Mouse (Mus musculus) CH12.LX (cell line): ENCODE results near the gene Tspan33. TPM values are rescaled to one million over a fixed set of nuclear protein-coding genes. Genes with fewer than 3 reads are reported as not detected.

ENCODE experiments used
- DNase-seq: peaks from one replicate; pipeline ENCODE4 v3.0.0-alpha.2; 2013; ENCODE audit errors: extremely low read depth
- H3K27ac ChIP-seq: 2 replicates; pipeline ENCODE4 v1.5.1; 2012; ENCODE audit warnings: low read depth, mild to moderate bottlenecking, control low read depth, moderate library complexity; ENCODE audit not compliant: insufficient read depth
- H3K27me3 ChIP-seq: replicated peaks from 2 replicates; pipeline ENCODE3; 2012; ENCODE audit warnings: inconsistent platforms
- H3K36me3 ChIP-seq, 2 experiments: replicated peaks in 1 of 2; 2 replicates each; pipeline versions ENCODE3 to v1.6.1; 2012; ENCODE audit warnings: inconsistent platforms in 1 of 2, low read length in 1 of 2, mild to moderate bottlenecking in 1 of 2, mixed read lengths in 1 of 2, moderate library complexity in 1 of 2; ENCODE audit not compliant: control insufficient read depth in 1 of 2, insufficient read depth in 1 of 2
- H3K4me1 ChIP-seq, 2 experiments: 2 replicates each; pipeline ENCODE4 v1.6.1; 2012; ENCODE audit warnings: inconsistent platforms in 1 of 2, moderate library complexity in 1 of 2; ENCODE audit not compliant: insufficient read depth in 2 of 2, control insufficient read depth in 1 of 2
- H3K4me2 ChIP-seq: 2 replicates; pipeline ENCODE4 v1.6.1; 2012; ENCODE audit warnings: low read depth, mild to moderate bottlenecking, control low read depth; ENCODE audit not compliant: poor library complexity, insufficient read depth, severe bottlenecking
- H3K4me3 ChIP-seq, 3 experiments: fragments of 150-350 bp in 1 of 3; sonication (generic) in 1 of 3; replicated peaks in 1 of 3; 2 replicates each; pipeline versions ENCODE3 to v1.5.1; 2011 to 2012; ENCODE audit warnings: low read depth in 2 of 3, low read length in 2 of 3, mild to moderate bottlenecking in 2 of 3, moderate library complexity in 2 of 3, control low read depth in 1 of 3, improper control_type of control experiment in 1 of 3, inconsistent platforms in 1 of 3, mixed read lengths in 1 of 3; ENCODE audit not compliant: poor library complexity in 1 of 3
- H3K79me2 ChIP-seq: replicated peaks from 2 replicates; pipeline ENCODE4 v1.6.1; 2012; ENCODE audit warnings: mild to moderate bottlenecking, moderate library complexity; ENCODE audit not compliant: control insufficient read depth, poor library complexity, insufficient read depth, severe bottlenecking; ENCODE audit errors: extremely low read depth
- H3K9ac ChIP-seq: 2 replicates; pipeline ENCODE4 v1.6.1; 2012; ENCODE audit warnings: low read depth, mild to moderate bottlenecking, control low read depth, moderate library complexity; ENCODE audit not compliant: insufficient read depth
- H3K9me3 ChIP-seq: replicated peaks from 2 replicates; pipeline ENCODE3; 2012; ENCODE audit warnings: low read length, inconsistent platforms, mixed read lengths
- BHLHE40 ChIP-seq: IDR thresholded peaks from 2 replicates; pipeline ENCODE4 v1.6.1; 2011; ENCODE audit warnings: mild to moderate bottlenecking, low read depth, low read length, improper control_type of control experiment
- CTCF ChIP-seq, 2 experiments: IDR thresholded peaks in 1 of 2; conservative IDR thresholded peaks in 1 of 2; 2 replicates each; pipeline ENCODE4 v1.5.1; 2011 to 2012; ENCODE audit warnings: low read depth in 2 of 2, low read length in 2 of 2, improper control_type of control experiment in 1 of 2, inconsistent platforms in 1 of 2, mild to moderate bottlenecking in 1 of 2, moderate library complexity in 1 of 2
- E2F4 ChIP-seq: IDR thresholded peaks from 2 replicates; pipeline ENCODE4 v1.6.1; 2011; ENCODE audit warnings: low read depth, low read length, improper control_type of control experiment; ENCODE audit not compliant: insufficient replicate concordance
- ELF1 ChIP-seq: IDR thresholded peaks from 2 replicates; pipeline ENCODE4 v1.6.1; 2014; ENCODE audit warnings: low read depth, mild to moderate bottlenecking, inconsistent platforms, low read length, improper control_type of control experiment
- EP300 ChIP-seq: IDR thresholded peaks from 2 replicates; pipeline ENCODE4 v1.6.1; 2011; ENCODE audit warnings: low read length, improper control_type of control experiment
- HCFC1 ChIP-seq: IDR thresholded peaks from 2 replicates; pipeline ENCODE4 v1.6.1; 2012; ENCODE audit warnings: low read depth, mild to moderate bottlenecking, inconsistent platforms, low read length, improper control_type of control experiment
- IRF4 ChIP-seq: IDR thresholded peaks from 2 replicates; pipeline ENCODE4 v1.6.1; 2014; ENCODE audit warnings: low read depth, mild to moderate bottlenecking, inconsistent platforms, low read length, improper control_type of control experiment
- JUN ChIP-seq: IDR thresholded peaks from 2 replicates; pipeline ENCODE4 v1.6.1; 2011; ENCODE audit warnings: low read depth, mild to moderate bottlenecking, low read length, improper control_type of control experiment, moderate library complexity; ENCODE audit not compliant: insufficient read depth
- MAFK ChIP-seq: IDR thresholded peaks from 2 replicates; pipeline ENCODE4 v1.6.1; 2011; ENCODE audit warnings: low read length, improper control_type of control experiment; ENCODE audit not compliant: insufficient replicate concordance
- MAZ ChIP-seq: IDR thresholded peaks from 2 replicates; pipeline ENCODE4 v1.6.1; 2012; ENCODE audit warnings: low read depth, mild to moderate bottlenecking, inconsistent platforms, low read length, improper control_type of control experiment, moderate library complexity
- MXI1 ChIP-seq: IDR thresholded peaks from 2 replicates; pipeline ENCODE4 v1.6.1; 2011; ENCODE audit warnings: mild to moderate bottlenecking, low read depth, low read length, improper control_type of control experiment
- MYC ChIP-seq: IDR thresholded peaks from 2 replicates; pipeline ENCODE4 v1.6.1; 2011; ENCODE audit warnings: low read depth, mild to moderate bottlenecking, improper control_type of control experiment, low read length
- NRF1 ChIP-seq: IDR thresholded peaks from 2 replicates; pipeline ENCODE4 v1.6.1; 2014; ENCODE audit warnings: low read depth, mild to moderate bottlenecking, inconsistent platforms, low read length, improper control_type of control experiment, moderate library complexity
- POLR2A ChIP-seq: IDR thresholded peaks from 2 replicates; pipeline ENCODE4 v1.6.1; 2011; ENCODE audit warnings: low read depth, mild to moderate bottlenecking, improper control_type of control experiment, low read length
- POLR2AphosphoS2 ChIP-seq: IDR thresholded peaks from 2 replicates; pipeline ENCODE4 v1.6.1; 2011; ENCODE audit warnings: low read depth, low read length, improper control_type of control experiment
- RAD21 ChIP-seq: IDR thresholded peaks from 2 replicates; pipeline ENCODE4 v1.6.1; 2011; ENCODE audit warnings: low read depth, mild to moderate bottlenecking, low read length, improper control_type of control experiment, moderate library complexity
- SIN3A ChIP-seq: IDR thresholded peaks from 2 replicates; pipeline ENCODE4 v1.6.1; 2012; ENCODE audit warnings: low read length, improper control_type of control experiment, inconsistent platforms
- SMC3 ChIP-seq: IDR thresholded peaks from 2 replicates; pipeline ENCODE4 v1.6.1; 2011; ENCODE audit warnings: low read depth, low read length, improper control_type of control experiment
- TBP ChIP-seq: conservative IDR thresholded peaks from 2 replicates; pipeline ENCODE4 v1.6.1; 2011; ENCODE audit warnings: low read depth, low read length, improper control_type of control experiment
- UBTF ChIP-seq: IDR thresholded peaks from 2 replicates; pipeline ENCODE4 v1.6.1; 2012; ENCODE audit warnings: low read depth, mild to moderate bottlenecking, inconsistent platforms, low read length, improper control_type of control experiment, moderate library complexity
- USF1 ChIP-seq: IDR thresholded peaks from 2 replicates; pipeline ENCODE4 v1.6.1; 2014; ENCODE audit warnings: low read depth, mild to moderate bottlenecking, inconsistent platforms, low read length, improper control_type of control experiment
- USF2 ChIP-seq: conservative IDR thresholded peaks from 2 replicates; pipeline ENCODE4 v1.6.1; 2011; ENCODE audit warnings: low read depth, low read length, improper control_type of control experiment
- ZKSCAN1 ChIP-seq: IDR thresholded peaks from 2 replicates; pipeline ENCODE4 v1.6.1; 2012; ENCODE audit warnings: low read depth, inconsistent platforms, low read length, improper control_type of control experiment, borderline replicate concordance
- dilution Hi-C: fragments of 300-500 bp; cut with MboI; formaldehyde crosslinking; loops from 2 replicates; pipeline ENCODE4 v1.14.3; 2020; ENCODE audit warnings: low sequenced_read_pairs; ENCODE audit not compliant: extremely low pct_unique_long_range_greater_than_20kb, extremely low pct_ligation_motif_present
- in situ Hi-C: fragments of 300-500 bp; cut with MboI; formaldehyde crosslinking; loops from 3 replicates; pipeline ENCODE4 v1.14.3; 2019; ENCODE audit warnings: low sequenced_read_pairs, low pct_ligation_motif_present, low pct_unique_long_range_greater_than_20kb, mixed read lengths
- polyA plus RNA-seq: library from polyadenylated mRNA; unstranded; fragments of >175 nt; gene quantifications from 2 replicates; pipeline ENCODE4 v1.2.1, GENCODE M21; 2012; ENCODE audit warnings: low read depth; ENCODE audit not compliant: insufficient read length
- total RNA-seq, 2 experiments: library from RNA; depleted of rRNA; stranded (reverse); fragments of 300-350 nt in 1 of 2; fragments of >200 nt in 1 of 2; gene quantifications; 2 replicates each; pipeline ENCODE4 v1.2.3; 2012 to 2014

The Tspan33 gene
- total and polyA plus RNA-seq, 3 experiments = 8.5 to 12.2 (median 10.4) TPM

GRCm38 (mm10) chr6:29735689-29736451 lies 41.8 kb downstream of the Tspan33 start:
- H3K9ac ChIP-seq = no peak overlapping the region
- no peak overlapping the region for H3K27ac ChIP-seq
- no peak overlapping the region for H3K4me2 ChIP-seq
- dilution Hi-C loops = no loop called here
- TF ChIP-seq E2F4 (no peak), MAFK (no peak), ELF1 (no peak), USF2 (no peak), JUN (no peak)
- TF ChIP-seq, all 38 proteins: peak for 0
- in situ Hi-C loops = no loop called here
- H3K27me3 ChIP-seq = no peaks in the 10 kb centered on the region
- H3K9me3 ChIP-seq = no peaks in the 10 kb centered on the region
- no peak overlapping the region for H3K4me3 ChIP-seq
- H3K4me1 ChIP-seq = no peaks in the 10 kb centered on the region
- DNase-seq = no peak
- H3K79me2 ChIP-seq = no peaks in the 10 kb centered on the region
- no peaks in the 10 kb centered on the region for H3K36me3 ChIP-seq

DNA sequence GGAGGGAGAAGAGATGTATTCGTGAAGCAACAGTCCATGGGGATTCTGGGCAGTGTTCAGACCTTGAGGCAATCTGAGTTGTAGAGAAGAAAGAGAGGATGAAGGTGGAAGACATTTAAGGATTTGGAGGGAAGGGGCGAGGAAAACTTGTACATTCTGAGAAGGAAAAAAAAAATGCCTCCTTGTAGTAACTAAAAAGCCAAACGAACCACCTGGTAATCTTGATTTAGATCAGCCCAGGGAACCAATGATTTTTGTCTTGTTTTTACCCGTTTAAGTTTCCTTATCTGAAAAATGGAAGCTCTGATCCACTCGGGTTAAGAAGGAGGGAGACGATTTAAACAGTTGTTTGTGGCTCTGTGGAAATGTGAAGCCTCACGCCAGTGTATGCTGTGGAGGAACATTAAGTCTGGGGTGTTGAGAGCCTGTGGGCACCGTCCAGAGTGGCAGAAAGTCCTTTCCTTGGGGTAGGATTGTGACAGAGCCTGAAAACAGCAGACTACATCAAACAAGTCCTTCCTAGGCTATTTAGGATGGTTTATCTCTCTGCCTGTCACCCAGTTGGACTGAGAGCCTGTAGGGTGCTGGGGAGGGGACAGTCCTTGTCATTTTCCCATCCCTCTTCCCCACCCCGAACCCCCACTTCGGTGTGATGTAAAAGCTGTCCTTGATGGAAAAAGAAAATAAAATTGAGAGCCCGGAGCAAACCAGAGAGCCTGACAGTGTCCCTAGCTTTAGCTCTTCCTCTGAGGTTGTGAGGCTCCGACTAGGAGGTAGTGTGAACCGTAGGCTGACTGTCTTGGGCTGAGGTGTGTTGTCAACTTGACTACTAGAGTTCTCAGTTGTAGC lies 42.8 kb downstream of the Tspan33 start:
- no peak overlapping the region for H3K27ac ChIP-seq
- no peak for DNase-seq
- no peaks in the 10 kb centered on the region for H3K9me3 ChIP-seq
- dilution Hi-C loops (no loop called here), in situ Hi-C loops (no loop called here)
- H3K4me2 ChIP-seq = no peak overlapping the region
- H3K27me3 ChIP-seq = no peaks in the 10 kb centered on the region
- H3K4me3 ChIP-seq = no peak overlapping the region
- TF ChIP-seq UBTF = no peak
- H3K9ac ChIP-seq = no peak overlapping the region
- no peaks in the 10 kb centered on the region for H3K36me3 ChIP-seq
- no peaks in the 10 kb centered on the region for H3K4me1 ChIP-seq
- no peaks in the 10 kb centered on the region for H3K79me2 ChIP-seq

- no peak overlapping the region for H3K9ac ChIP-seq
- no peak overlapping the region for H3K27ac ChIP-seq
- H3K79me2 ChIP-seq = no peaks in the 10 kb centered on the region
- H3K27me3 ChIP-seq = no peaks in the 10 kb centered on the region
- in situ Hi-C loops (no loop called here), dilution Hi-C loops (no loop called here)
- no peaks in the 10 kb centered on the region for H3K36me3 ChIP-seq
- H3K4me2 ChIP-seq = peak overlapping the region; percentile 58; the same call in 1 of the 2 replicates
- TF ChIP-seq SIN3A (no peak), CTCF (conservative IDR thresholded peaks at IDR 0.05 in 1 of 2, IDR thresholded peaks at IDR 0.05 in 1 of 2; ENCODE audit: low read depth in 2 of 2, low read length in 2 of 2) (no peak), USF1 (no peak), POLR2A (no peak), BHLHE40 (no peak), EP300 (no peak), MAZ (no peak), RAD21 (no peak), IRF4 (no peak), MYC (no peak), SMC3 (no peak), JUN (no peak), TBP (no peak), ZKSCAN1 (no peak), NRF1 (no peak), HCFC1 (no peak), MXI1 (no peak), POLR2AphosphoS2 (no peak)
- peaks cover 7 to 15% of the 10 kb centered on the region in 2 experiments for H3K4me1 ChIP-seq
- H3K4me3 ChIP-seq = no peak overlapping the region
- H3K9me3 ChIP-seq = peaks cover 12% of the 10 kb centered on the region
- no peak for DNase-seq
Observed at GRCm38 (mm10) chr6:29751466-29752152, 57.6 kb downstream of the Tspan33 start.
